Mouse (Mus musculus) hematopoietic multipotent progenitor cell, adult 10-12 weeks (in vitro differentiated cells): ENCODE data around the gene Gm9112. TPM values are rescaled to one million over a fixed set of nuclear protein-coding genes. Genes with fewer than 3 reads are reported as not detected.

Experiments
- polyA plus RNA-seq: library from polyadenylated mRNA; stranded (reverse); fragments of >175 nt; gene quantifications from 2 replicates; pipeline ENCODE4 v1.2.3, GENCODE M21; 2012; ENCODE audit warnings: low replicate concordance

Gene Gm9112
- not detected in 2 replicates for polyA plus RNA-seq

GRCm38 (mm10) chrX:102707535-102707934, at the start of gene Gm9112, which contains the start of gene Dmrtc1b:
Gm9112 (minus strand) TSS chrX:102707635.
Dmrtc1b (plus strand) TSS chrX:102707865.

GRCm38 (mm10) chrX:102686872-102687271, 20.6 kb downstream of the Gm9112 start, which contains the start of gene Gm3880:
Gm3880 (minus strand) TSS chrX:102686972.

Other genes starting within 250 kb of the Gm9112 start
- gene Hdac8, start 202.3 kb downstream of the Gm9112 start, polyA plus RNA-seq: 2.3 and 6.1 TPM in 2 replicates
- 1.4 and 3.0 TPM in 2 replicates for gene Phka1, start 63.4 kb downstream of the Gm9112 start, polyA plus RNA-seq
- gene Gm3880, start 20.7 kb downstream of the Gm9112 start, polyA plus RNA-seq: not detected in 2 replicates
- not detected in 2 replicates for gene Dmrtc1b, start 230 bp upstream of the Gm9112 start, polyA plus RNA-seq
- gene Dmrtc1c1, start 95.3 kb upstream of the Gm9112 start, polyA plus RNA-seq: not detected in 2 replicates
- not detected in 2 replicates for gene Dmrtc1c2, start 147.0 kb upstream of the Gm9112 start, polyA plus RNA-seq
- gene 1700031F05Rik, start 160.3 kb upstream of the Gm9112 start, polyA plus RNA-seq: not detected in 2 replicates
- gene Dmrtc1a, start 201.1 kb upstream of the Gm9112 start, polyA plus RNA-seq: not detected in 2 replicates
- gene 1700011M02Rik, start 201.3 kb upstream of the Gm9112 start, polyA plus RNA-seq: not detected in 2 replicates
- not detected in 2 replicates for gene 1700018G05Rik, start 220.7 kb upstream of the Gm9112 start, polyA plus RNA-seq